Mouse (Mus musculus) liver, postnatal 0 days (tissue): ENCODE measurements at regions not wholly inside any gene's neighbourhood (a gene's known extent, or its start where the extent isn't known, plus 50 kb on each side); places are given as distances from the start of the nearest gene placed in this dataset.

Source experiments
- CTCF ChIP-seq: sonication (generic); IDR thresholded peaks from 2 replicates; pipeline ENCODE4 v1.5.1; 2016; ENCODE audit warnings: antibody characterized with exemption, low read depth
- EP300 ChIP-seq: IDR thresholded peaks from 2 replicates; pipeline ENCODE4 v1.6.1; 2016; ENCODE audit warnings: antibody characterized with exemption, low read depth, mild to moderate bottlenecking

DNA sequence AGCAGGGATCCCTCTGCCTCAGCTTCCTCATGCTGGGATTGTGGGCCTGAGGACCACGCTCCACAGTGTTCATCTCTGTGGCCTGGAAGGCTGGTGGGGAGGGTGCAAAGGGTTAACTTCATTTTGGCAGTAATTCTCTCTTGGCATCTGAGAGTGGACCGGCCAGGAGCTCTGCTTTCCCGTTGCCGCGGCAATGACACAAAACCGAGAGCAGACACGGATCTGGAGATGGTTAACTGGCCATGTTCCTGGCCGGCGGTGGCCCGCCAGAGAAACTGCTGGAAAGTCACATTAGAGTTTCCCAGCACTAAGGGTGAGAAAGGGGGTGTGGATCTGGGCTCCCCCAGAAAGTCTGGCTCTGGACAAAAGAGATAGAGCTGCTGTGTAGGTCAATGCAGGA lies 89.8 kb upstream of the Haao start:
- TF ChIP-seq CTCF (no peak), EP300 (no peak)
